Comparison of ENCODE assay signal across 10 mouse cellular contexts in genomic region chr6:38048800-38049561, GRCm38 (mm10). TPM values are rescaled to one million over a fixed set of nuclear protein-coding genes. Genes with fewer than 3 reads are reported as not detected.
DNase-seq lines count a peak whose midpoint lies in the region; ATAC-seq and TF ChIP-seq lines count a peak whose summit lies in the region.
"Had no signal": no experiment of that assay in that cellular context is flagged by ENCODE, and none has a peak within 500 bp of the region (broad histone marks: within the 10 kb centered on the region; RNA-seq: fewer than 3 reads in every experiment).

No protein-coding gene starts in this region.

- H3K27me3 ChIP-seq in lung, embryonic 16.5 days (ENCODE audit: control insufficient read depth, insufficient read depth, low read depth, low read length): no peaks in the 10 kb centered on the region
- no peaks in the 10 kb centered on the region for H3K27me3 ChIP-seq in thymus, adult 2 months (ENCODE audit: control insufficient read depth, insufficient read depth, low read length)

- H3K9me3 ChIP-seq in lung, embryonic 16.5 days (ENCODE audit: control insufficient read depth, low read length): no peaks in the 10 kb centered on the region; the same call in 1 of the 2 replicates

- no peak overlapping the region for H3K4me3 ChIP-seq in lung, embryonic 16.5 days (ENCODE audit: low read length)
- H3K4me3 ChIP-seq in thymus, adult 2 months (ENCODE audit: control insufficient read depth, insufficient read depth, low read length): no peak overlapping the region
- H3K4me3 ChIP-seq: myocyte had no signal

- H3K36me3 ChIP-seq in lung, embryonic 16.5 days (ENCODE audit: control insufficient read depth, insufficient read depth, low read length): no peaks in the 10 kb centered on the region
- H3K36me3 ChIP-seq in thymus, adult 2 months (ENCODE audit: control insufficient read depth, insufficient read depth, low read length): no peaks in the 10 kb centered on the region

- no peak for TF ChIP-seq CTCF in thymus, adult 2 months (IDR thresholded peaks at IDR 0.05; ENCODE audit: borderline replicate concordance, control insufficient read depth, extremely low read depth, insufficient read depth, low read length, poor library complexity)

- H3K4me1 ChIP-seq in lung, embryonic 16.5 days (replicated peaks; ENCODE audit: control insufficient read depth, insufficient read depth, low read length): peaks cover 4% of the 10 kb centered on the region; the same call in 1 of the 2 replicates
- peaks cover 5% of the 10 kb centered on the region for H3K4me1 ChIP-seq in thymus, adult 2 months (replicated peaks; ENCODE audit: control insufficient read depth, insufficient read depth, low read length)

- peak; percentile 62 for ATAC-seq in lung, embryonic 16.5 days (ENCODE audit: low read depth)

- intact Hi-C loops in heart, postnatal 10 days (cut with DNase I): no loop called here

- TF ChIP-seq POLR2A in thymus, adult 2 months (IDR thresholded peaks at IDR 0.05; ENCODE audit: control insufficient read depth, extremely low read depth, insufficient read depth, low read length, poor library complexity): no peak

- no peak overlapping the region for H3K9ac ChIP-seq in lung, embryonic 16.5 days (ENCODE audit: low read length)

- WGBS in lung, embryonic 16.5 days: 36% methylated on average over 6 of the region's 6 CpGs
- WGBS in thymus, adult 2 months: 50% methylated on average over 6 of the region's 6 CpGs

- no peak for DNase-seq in lung, postnatal 25 days (ENCODE audit: low spot score)
- DNase-seq in embryo, embryonic 11.5 days (ENCODE audit: low read depth, low spot score): peak; percentile 9
- peak; percentile 50 to 52 for DNase-seq in heart, postnatal 10 days
- DNase-seq in mesoderm, embryonic 11.5 days (ENCODE audit: low read depth, low spot score): peak; percentile 30
- no peak for DNase-seq in retina, embryonic 14.5 days (ENCODE audit: low spot score)
- DNase-seq in thymus, adult 2 months: no peak
- DNase-seq: cerebellum, adult 2 months had no signal

- H3K4me2 ChIP-seq in lung, embryonic 16.5 days (ENCODE audit: low read depth, low read length): no peak overlapping the region

- peak overlapping the region; percentile 71 for H3K27ac ChIP-seq in lung, embryonic 16.5 days (ENCODE audit: low read length)
- no peak overlapping the region for H3K27ac ChIP-seq in thymus, adult 2 months (ENCODE audit: control insufficient read depth, insufficient read depth, low read length)

RNA-seq across cellular contexts. Expression of gene Svopl, which starts 2.2 kb away (rescaled TPM):
- 1.6 and 1.7 TPM in 2 replicates for polyA plus RNA-seq in lung, embryonic 16.5 days (2015; fragmentation: Nextera tagmentation; extraction: Ambion mirVana)
- total RNA-seq in heart, postnatal 10 days (2021): 1 to 10 TPM in 1 of 2 experiments, under 1 TPM in 1; 0.57 to 1.1 TPM
- polyA plus RNA-seq in thymus, adult 2 months (2012; rRNA removed): 0.13 and 0.50 TPM in 2 replicates
- total RNA-seq: left cerebral cortex, adult 18-20 months had no signal
- polyA plus RNA-seq: myocyte had no signal

Comparison
In these comparisons a context has a peak if more than half of its experiments do, and no peak if none do; other contexts are left out.
1. DNase-seq: peak in embryo, embryonic 11.5 days (single experiment), heart, postnatal 10 days (2 of 2) and mesoderm, embryonic 11.5 days (single experiment); none in lung, postnatal 25 days (single experiment), retina, embryonic 14.5 days (single experiment) and thymus, adult 2 months (single experiment).